Mouse (Mus musculus) frontal cortex, postnatal 10 days (tissue): ENCODE data around the gene Trim59.
A peak's percentile ranks its signal among the peaks of the same experiment; 100 is the strongest.

ENCODE experiments used
- DNase-seq, 2 experiments: peaks; one replicate each; pipeline ENCODE4 v3.0.0; 2022; ENCODE audit warnings: low spot score in 2 of 2, mixed read lengths in 1 of 2

Trim59 gene

DNA sequence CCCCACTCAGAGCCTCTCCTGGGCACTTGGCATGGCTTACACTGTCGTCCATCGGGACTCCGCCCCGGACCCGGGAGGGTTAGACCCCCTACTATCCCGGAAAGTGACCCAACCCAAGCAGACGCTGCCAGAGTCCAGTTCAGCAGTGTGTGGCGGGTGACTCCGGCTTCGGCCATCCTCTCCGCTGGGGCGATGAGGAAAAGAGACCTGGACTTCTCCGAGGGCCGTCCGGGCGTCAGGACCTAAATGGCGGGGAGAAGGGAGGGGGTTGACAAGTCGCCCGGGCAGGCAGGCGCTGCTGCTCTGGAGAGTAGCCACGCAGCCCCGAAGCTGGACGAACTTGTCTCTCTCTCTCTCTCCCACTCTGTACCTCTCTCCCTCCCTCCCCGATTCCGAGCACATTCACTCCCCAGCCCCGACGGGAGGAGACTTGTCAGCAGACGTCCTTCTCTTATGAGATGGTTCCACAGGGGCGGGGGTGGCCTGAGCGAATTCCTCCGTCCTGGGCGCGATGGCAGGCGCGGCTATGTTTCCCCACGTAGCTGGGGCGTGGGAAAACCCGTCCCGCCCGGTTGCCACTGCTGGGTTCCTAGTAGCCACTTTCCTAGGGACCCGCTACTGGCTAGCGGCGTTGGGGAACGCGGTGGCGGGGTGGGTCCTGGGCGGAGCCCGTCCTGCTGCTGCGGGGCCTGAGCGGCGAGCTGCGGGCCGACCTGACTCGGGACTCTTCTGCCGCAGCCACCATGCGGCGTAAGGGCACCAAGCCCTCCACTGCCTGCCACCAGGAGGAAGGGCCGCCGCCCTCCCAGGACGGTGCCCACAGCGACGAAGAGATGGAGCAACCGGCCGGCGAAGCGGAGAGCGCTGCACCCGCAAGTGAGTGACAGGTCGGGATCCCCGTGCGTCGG is 39.0 kb downstream of the Trim59 start:
- peak; percentile 53 to 63 for DNase-seq

DNA sequence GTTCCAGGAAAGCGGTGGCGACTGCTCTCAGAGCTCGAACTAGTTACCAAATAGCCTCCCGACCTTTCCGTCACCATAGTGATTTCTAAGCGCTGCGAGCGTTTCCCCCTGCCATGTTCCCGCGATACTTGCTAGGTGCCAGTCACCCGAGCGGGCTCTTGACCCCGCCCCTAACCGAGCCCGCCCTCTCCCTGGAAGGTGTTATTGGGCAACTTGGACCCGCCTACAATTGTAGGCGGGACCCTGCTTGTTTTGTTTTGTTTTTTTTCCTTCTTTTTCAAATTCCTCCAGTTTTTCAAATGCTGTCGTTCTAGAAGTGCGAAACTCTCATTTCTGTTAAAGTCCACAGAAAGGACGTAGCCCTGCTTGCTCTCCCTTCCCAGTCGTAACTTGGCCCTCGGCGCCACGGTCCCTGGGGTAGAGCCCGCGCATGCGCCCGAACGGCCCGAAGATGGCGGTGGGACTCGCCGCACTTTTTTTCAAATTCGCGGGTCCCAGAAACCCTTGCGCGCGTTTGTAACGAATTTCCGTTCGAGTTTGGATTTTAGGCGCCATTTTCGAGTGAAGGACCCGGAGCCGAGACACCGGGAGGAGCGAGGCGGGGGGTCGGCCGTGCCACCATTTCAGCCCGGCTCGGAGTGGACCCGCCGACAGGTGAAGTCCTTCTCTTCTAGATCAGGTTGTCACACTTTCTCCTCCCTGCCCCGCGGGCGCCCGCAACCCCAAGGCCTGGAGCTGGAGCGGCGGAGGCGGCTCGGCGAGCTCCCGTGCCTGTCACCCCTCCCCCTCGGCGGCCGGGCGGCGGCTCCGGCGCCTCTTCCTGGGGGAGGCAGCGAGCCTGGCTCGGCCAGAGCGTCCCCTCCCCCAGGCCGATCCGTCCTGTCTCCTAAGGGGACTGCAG is 39.9 kb downstream of the Trim59 start, which contains the start of the genes Ift80 and Smc4:
Gene Ift80, minus strand, starts transcription at position 134 of the 901 bp plus-strand sequence.
Gene Smc4, plus strand, starts transcription at position 302 of the 901 bp plus-strand sequence.
- peak; percentile 90 to 93 for DNase-seq

DNA sequence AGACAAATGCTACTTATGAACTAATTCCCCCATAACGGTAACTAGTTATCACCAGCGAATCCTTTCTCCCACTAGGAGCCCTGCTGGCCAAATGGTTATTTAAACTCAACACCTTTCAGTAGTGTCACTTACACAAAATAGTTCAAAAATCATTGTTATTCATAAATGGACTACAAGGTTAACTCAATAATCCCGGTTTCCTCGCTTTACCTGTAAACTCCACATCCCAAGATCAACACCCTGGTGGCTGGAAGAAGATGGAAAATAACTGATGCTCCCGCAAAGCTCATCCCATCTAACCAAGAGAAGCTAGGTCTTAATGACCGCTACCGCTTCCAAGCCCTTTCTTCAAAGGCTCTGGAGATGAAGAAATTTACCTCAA is 40.5 kb downstream of the Trim59 start:
- no peak for DNase-seq

DNA sequence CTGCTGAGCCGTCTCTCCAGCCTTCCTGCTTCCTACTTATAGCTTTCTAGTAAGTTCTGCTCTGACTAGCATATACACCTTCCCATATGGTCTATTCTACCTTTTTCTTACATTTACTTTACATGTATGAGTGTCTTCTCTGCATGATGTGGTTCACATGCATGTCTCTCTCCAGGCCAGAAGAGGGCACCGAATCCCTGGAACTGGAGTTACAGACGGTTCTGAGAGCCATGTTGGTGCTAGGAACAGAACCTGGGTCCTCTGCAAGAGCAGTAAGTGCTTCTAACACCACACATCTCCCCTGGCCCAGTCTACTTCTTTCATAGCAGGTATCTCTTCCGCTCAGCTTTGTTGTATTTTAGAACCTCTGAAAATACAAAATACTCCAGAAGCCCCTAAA is 41.8 kb downstream of the Trim59 start:
- DNase-seq, result no peak

DNA sequence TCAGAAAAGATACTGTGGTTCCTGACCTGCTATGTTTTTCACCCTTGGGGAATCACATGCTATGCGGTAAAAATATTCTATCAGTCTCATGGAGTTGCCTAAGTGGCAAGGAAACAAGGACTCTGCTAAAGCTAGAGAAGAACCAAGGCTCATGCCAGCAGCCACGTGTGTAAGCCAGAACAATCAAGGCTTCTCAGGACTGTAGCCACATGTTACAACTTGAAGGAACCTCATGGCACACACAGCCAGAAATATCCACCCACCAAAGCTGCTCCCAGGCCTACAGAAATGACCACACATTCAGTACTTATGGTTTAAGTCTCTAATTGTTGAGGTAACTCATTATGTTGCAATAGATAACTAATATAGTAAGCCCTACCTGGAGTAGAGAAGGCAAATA is 58.0 kb downstream of the Trim59 start:
- no peak for DNase-seq
